Mouse (Mus musculus): ENCODE data around the gene Emc7.
"Not testable (repeated sequence)": the region's sequence is repeated elsewhere in the genome, so short reads cannot be mapped to it uniquely, and the experiment has no call there.

The Emc7 gene

GRCm38 (mm10) chr2:112454862-112455564, at the start of gene Emc7:
Emc7 (plus strand) TSS chr2:112454997.
- peak; percentile 97 for DNase-seq

- no peak for DNase-seq
Observed at GRCm38 (mm10) chr2:112407030-112407429, 47.8 kb upstream of the Emc7 start.

DNA sequence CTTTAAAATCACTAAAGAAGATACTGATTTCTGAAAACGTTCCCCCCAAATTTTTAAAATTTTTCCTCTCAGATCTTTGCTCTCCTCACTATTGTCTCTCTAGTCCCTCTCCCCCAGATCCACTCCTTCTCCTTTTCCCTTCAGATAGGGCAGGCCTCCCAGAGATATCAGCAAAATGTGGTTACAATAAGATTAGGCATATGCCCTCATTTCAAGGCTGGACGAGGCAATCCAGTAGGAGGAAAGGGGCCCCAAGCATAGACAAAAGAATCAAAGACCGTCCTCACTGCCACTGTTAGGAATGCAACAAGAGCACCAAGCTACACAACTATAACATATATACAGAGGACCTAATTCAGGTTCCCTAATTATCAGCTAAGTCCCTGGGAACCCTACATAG, 29.5 kb upstream of the Emc7 start:
- no peak for DNase-seq

- DNase-seq = not testable (repeated sequence)
Observed at GRCm38 (mm10) chr2:112428534-112428933, 26.3 kb upstream of the Emc7 start.

DNA sequence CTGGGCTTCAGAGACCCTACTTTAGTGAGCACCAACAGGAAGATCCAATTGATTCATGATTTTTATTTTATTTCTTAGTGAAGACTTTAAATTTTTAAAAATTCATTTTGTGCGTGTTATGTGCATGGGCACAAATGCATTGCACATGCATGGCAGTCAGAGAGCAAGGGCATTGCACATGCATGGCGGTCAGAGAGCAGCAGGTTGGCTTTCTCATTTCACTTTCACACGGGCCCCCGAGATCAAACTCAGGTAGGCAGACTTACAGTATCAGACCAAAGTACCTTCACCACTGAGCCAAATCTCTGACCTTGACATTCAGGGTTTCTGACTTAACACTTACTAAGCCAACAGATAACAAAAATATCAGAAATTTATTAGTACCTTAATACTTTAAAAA, 25.1 kb upstream of the Emc7 start:
- DNase-seq = no peak

GRCm38 (mm10) chr2:112430403-112430802, 24.4 kb upstream of the Emc7 start:
- no peak for DNase-seq

DNA sequence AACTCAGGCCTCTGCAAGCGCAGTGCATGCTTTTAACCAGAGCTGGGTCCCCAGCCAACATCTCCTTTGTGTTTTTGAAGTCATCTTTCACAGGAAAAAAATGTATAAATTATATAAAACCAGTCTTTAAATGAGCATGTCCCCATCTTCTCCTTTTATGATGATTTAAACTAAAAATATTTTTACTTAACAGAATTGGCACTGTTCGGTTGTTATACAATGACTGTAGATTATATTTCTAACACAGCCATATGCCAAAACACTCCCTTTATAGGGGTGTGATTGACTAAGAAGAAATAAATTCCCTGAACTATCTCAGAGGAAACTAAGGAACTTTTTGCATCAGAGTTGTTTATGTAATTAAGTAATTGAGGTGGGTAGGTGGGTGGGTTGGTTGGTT, 22.3 kb upstream of the Emc7 start:
- no peak for DNase-seq

DNA sequence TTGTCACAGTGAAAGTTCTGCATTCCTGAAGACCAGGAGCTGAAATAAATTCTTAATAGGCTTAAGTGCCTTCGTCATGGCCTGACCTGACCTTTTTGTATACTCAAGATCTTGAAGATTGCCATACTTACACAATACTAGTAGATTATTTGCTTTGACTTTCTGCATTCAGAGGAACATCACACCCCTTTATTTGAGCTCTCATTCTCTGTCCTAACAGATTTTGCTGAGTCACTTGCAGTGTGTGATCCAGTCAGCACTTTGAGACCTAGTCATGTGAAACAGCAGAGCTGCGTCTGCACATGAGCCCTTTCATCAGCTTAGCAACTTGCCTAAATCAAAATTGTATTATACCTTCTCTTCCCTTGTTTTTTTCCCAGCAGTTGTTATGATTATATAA, 21.4 kb upstream of the Emc7 start:
- peak; percentile 56 for DNase-seq

DNA sequence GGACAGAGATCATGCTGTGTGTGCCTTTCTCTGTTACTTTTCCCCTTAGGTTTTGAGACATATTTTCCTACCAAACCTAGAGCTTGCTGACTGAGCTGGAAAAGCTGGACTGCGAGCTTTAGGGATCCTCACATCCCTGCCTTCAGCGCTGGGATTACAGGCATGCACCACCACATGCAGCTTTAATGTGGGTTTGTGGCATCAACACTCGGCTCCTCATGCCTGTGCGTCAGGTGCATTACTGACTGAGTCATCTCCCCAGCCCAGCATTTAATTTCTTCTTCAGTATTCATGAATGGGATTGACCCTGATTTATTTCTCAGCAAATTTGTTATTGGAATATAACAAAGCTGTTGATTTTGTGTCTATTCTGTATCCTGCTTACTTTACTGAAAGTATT, 18.5 kb upstream of the Emc7 start:
- no peak for DNase-seq

GRCm38 (mm10) chr2:112437589-112437988, 17.2 kb upstream of the Emc7 start:
- no peak for DNase-seq

GRCm38 (mm10) chr2:112443491-112443890, 11.3 kb upstream of the Emc7 start:
- DNase-seq = no peak

DNA sequence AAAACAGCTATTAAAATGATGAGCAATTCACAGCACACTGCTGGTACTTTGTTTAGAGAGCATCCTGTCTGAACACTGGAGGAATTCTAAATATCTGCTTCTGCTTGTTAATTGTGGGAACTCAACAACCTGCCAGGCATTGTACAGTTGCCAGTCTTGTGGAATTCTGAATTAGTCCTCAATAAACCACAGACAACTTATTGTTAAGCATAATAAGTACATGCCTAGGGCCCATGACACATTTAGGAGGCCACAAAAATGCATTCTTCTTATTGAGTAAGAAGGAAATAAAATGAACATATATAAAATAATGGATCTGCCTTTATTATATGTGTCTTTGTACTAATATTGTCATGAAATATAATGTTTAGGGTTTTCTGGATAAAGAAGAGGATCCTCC, 9.3 kb upstream of the Emc7 start:
- DNase-seq = no peak

DNA sequence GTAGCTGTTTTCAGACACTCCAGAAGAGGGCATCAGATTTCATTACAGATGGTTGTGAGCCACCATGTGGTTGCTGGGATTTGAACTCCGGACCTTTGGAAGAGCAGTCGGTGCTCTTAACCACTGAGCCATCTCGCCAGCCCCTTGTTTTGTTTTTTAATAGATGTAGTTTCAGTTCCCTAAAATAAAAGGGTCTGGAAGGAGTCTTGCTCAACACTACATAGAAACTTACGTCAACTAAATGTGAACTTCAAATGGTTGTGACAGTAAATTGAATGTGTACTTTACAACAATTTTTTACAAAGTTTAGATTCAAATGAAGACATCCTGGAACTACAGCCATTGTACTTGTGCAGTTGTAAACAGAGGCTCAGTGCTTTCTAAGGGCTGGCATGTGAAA, 6.8 kb upstream of the Emc7 start:
- DNase-seq = peak; percentile 13

DNA sequence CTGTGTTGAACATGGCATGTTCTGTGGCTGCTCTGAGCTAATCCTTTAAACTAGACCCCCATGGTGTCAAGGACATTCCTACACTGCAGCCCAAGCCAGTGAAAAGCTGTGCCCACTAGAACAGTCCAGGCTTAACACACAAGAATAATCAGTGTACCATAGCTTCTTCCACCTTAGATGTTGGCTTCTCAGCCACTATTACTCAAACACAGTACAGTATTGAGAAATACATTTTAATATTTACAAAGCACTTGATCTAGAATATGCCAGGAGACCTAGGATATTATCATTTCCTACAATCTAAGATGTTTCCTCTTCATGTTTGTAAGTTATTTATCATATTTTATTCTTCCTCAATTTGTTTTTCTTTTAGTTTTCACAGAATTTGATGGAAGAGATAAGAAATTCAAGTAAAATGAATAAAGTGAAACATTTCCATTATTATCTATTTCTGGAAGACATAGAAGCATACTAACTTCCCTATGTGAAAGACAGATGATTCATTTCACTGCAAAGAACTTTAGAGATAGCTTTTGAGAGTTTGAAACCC, 6.2 kb upstream of the Emc7 start:
- DNase-seq = no peak

- peak; percentile 51 for DNase-seq
Observed at GRCm38 (mm10) chr2:112449597-112450296, 5.0 kb upstream of the Emc7 start.

DNA sequence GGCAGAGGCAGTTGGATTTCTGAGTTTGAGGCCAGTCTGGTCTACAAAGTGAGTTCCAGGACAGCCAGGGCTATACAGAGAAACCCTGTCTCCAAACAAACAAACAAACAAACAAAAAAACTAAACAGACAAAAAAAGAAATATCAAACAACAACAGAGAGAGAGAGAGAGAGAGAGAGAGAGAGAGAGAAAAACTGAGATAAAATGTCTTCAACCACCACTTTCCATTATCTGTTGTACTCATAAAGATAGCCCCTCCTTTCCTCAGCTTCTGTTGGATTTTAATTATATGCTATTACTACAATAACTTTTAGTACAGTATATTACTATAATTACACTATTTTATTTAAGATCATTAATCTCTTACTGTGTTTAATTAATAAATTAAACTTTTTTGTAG, 2.3 kb upstream of the Emc7 start:
- DNase-seq = not testable (repeated sequence)

- no peak for DNase-seq
Observed at GRCm38 (mm10) chr2:112454125-112454861, 504 bp upstream of the Emc7 start.

GRCm38 (mm10) chr2:112460557-112460956, 5.8 kb downstream of the Emc7 start:
- no peak for DNase-seq

GRCm38 (mm10) chr2:112469542-112469941, 14.7 kb downstream of the Emc7 start:
- no peak for DNase-seq

DNA sequence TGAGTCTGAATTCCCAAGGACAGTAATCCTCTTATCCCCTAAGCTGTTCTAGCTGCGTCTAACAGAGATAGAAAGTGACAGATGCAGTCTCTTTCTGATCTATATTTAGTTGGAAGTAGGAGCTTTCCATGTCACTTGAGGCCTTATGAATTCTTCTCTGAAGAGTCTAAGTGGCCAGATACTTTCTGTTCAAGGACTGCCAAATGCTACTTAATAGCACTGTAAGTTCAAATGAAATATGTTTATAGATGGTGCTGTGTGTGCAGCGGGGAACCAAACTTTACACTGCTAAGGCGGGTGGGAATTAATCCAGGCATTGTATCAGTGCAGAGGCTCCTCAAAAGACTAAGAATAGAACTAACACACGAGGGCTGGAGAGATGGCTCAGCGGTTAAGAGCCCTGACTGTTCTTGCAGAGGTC, 16.2 kb downstream of the Emc7 start:
- DNase-seq = no peak

- no peak for DNase-seq
Observed at GRCm38 (mm10) chr2:112472076-112472475, 17.3 kb downstream of the Emc7 start.

DNA sequence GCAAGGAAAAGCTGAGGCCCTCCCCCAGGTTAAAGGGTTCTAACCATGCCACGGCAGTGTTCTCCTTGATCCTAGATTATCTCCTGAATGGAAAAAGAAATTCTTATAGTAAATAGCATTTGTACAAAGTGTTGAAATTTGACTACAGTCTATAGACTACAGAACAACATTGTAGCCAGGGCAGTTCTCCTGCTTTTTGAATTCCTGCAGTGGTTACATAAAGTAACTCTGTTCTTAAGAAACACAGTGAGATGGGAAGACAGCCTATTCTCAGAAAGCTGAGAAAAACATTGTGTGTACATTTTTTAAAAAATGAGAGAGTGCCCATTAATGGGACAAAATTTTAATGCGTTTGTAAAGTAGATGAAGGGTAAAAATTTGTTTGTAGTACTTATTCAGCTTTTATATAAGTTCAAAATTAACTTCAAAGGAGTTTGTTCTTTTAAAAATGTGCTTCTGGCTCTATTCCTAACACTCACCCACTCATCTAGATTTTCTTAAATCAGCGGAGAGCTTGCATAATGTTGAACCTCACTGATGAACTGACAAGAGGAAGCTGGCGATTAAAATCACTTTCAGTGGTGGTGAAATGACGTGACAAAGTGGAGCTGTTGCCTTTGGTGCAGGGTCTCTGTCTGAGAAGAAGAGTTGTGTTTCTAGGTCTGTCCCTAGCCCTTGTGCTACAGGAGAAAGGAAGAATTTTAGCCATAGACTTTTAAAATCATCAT, 20.4 kb downstream of the Emc7 start:
- peak; percentile 51 for DNase-seq

- peak; percentile 33 for DNase-seq
Observed at GRCm38 (mm10) chr2:112476554-112476953, 21.8 kb downstream of the Emc7 start.
